Mouse (Mus musculus) adrenal gland, postnatal 14 days (tissue): ENCODE results near the gene 4930451I11Rik. TPM values are rescaled to one million over a fixed set of nuclear protein-coding genes. Genes with fewer than 3 reads are reported as not detected.

Experiments used
- total RNA-seq: library from RNA; stranded (reverse); gene quantifications from 2 replicates; pipeline ENCODE4 v1.2.3, GENCODE M21; 2021

The 4930451I11Rik gene
- total RNA-seq, 1 experiment from 2014 or later = not detected

Other genes starting within 250 kb of the 4930451I11Rik start
- 2.9 and 3.5 TPM in 2 replicates for gene Apobr, start 246.7 kb downstream of the 4930451I11Rik start, total RNA-seq
- gene Cln3, start 245.8 kb downstream of the 4930451I11Rik start, total RNA-seq = 25.3 and 31.1 TPM in 2 replicates
- not detected in 2 replicates for gene Il27, start 236.7 kb downstream of the 4930451I11Rik start, total RNA-seq
- 16.2 and 21.5 TPM in 2 replicates for gene Nupr1, start 200.8 kb downstream of the 4930451I11Rik start, total RNA-seq
- gene Sgf29, start 182.3 kb downstream of the 4930451I11Rik start, total RNA-seq = 38.3 and 48.0 TPM in 2 replicates
- 81.6 and 83.8 TPM in 2 replicates for gene Sult1a1, start 155.2 kb downstream of the 4930451I11Rik start, total RNA-seq
- gene Bola2, start 136.2 kb downstream of the 4930451I11Rik start, total RNA-seq = 74.9 and 82.9 TPM in 2 replicates
- gene Slx1b, start 135.9 kb downstream of the 4930451I11Rik start, total RNA-seq = 10.7 and 18.6 TPM in 2 replicates
- 12.0 and 78.1 TPM in 2 replicates for gene Coro1a, start 123.9 kb downstream of the 4930451I11Rik start, total RNA-seq
- gene Mapk3, start 72.0 kb downstream of the 4930451I11Rik start, total RNA-seq = 128 and 136 TPM in 2 replicates
- 3.8 and 5.6 TPM in 2 replicates for gene Gdpd3, start 65.3 kb downstream of the 4930451I11Rik start, total RNA-seq
- 129 and 173 TPM in 2 replicates for gene Ypel3, start 54.7 kb downstream of the 4930451I11Rik start, total RNA-seq
- 1.2 and 1.5 TPM in 2 replicates for gene Tbx6, start 50.2 kb downstream of the 4930451I11Rik start, total RNA-seq
- gene Ppp4c, start 39.1 kb downstream of the 4930451I11Rik start, total RNA-seq = 94.7 and 109 TPM in 2 replicates
- gene Fam57b, start 34.0 kb downstream of the 4930451I11Rik start, total RNA-seq = 32.1 and 32.5 TPM in 2 replicates
- 0.63 and 0.64 TPM in 2 replicates for gene Doc2a, start 15.8 kb upstream of the 4930451I11Rik start, total RNA-seq
- 24.1 and 30.2 TPM in 2 replicates for gene Hirip3, start 30.3 kb upstream of the 4930451I11Rik start, total RNA-seq
- gene Ino80e, start 30.7 kb upstream of the 4930451I11Rik start, total RNA-seq = 39.2 and 41.9 TPM in 2 replicates
- gene Taok2, start 53.1 kb upstream of the 4930451I11Rik start, total RNA-seq = 68.8 and 79.4 TPM in 2 replicates
- gene Tmem219, start 91.3 kb upstream of the 4930451I11Rik start, total RNA-seq = 27.6 and 27.9 TPM in 2 replicates
- 20.2 and 24.7 TPM in 2 replicates for gene Kctd13, start 97.2 kb upstream of the 4930451I11Rik start, total RNA-seq
- gene Asphd1, start 117.9 kb upstream of the 4930451I11Rik start, total RNA-seq = 1.7 and 2.2 TPM in 2 replicates
- gene Sez6l2, start 118.9 kb upstream of the 4930451I11Rik start, total RNA-seq = 54.2 and 62.2 TPM in 2 replicates
- 78.2 and 83.0 TPM in 2 replicates for gene Cdipt, start 144.3 kb upstream of the 4930451I11Rik start, total RNA-seq
- gene Cdiptos, start 144.5 kb upstream of the 4930451I11Rik start, total RNA-seq = 1.6 TPM in 2 replicates
- 61.7 and 63.8 TPM in 2 replicates for gene Mvp, start 183.0 kb upstream of the 4930451I11Rik start, total RNA-seq
- gene Pagr1b, start 184.8 kb upstream of the 4930451I11Rik start, total RNA-seq = 3.0 and 3.2 TPM in 2 replicates
- 7.9 and 24.6 TPM in 2 replicates for gene Pagr1a, start 185.7 kb upstream of the 4930451I11Rik start, total RNA-seq
- gene Gm42742, start 189.5 kb upstream of the 4930451I11Rik start, total RNA-seq = 8.4 and 26.9 TPM in 2 replicates
- gene Prrt2, start 189.6 kb upstream of the 4930451I11Rik start, total RNA-seq = 3.5 and 4.6 TPM in 2 replicates
- 133 and 142 TPM in 2 replicates for gene Maz, start 195.4 kb upstream of the 4930451I11Rik start, total RNA-seq
- gene Kif22, start 210.8 kb upstream of the 4930451I11Rik start, total RNA-seq = 18.9 and 21.7 TPM in 2 replicates